Mouse (Mus musculus) heart, adult 2 months (tissue): Measurements from ENCODE around the gene Sspo. TPM values are rescaled to one million over a fixed set of nuclear protein-coding genes. Genes with fewer than 3 reads are reported as not detected.

Experiments
- DNase-seq, 2 experiments: peaks; one replicate each; pipeline ENCODE4 v3.0.0; 2021
- H3K27ac ChIP-seq: fragments of 200-600 bp; 2 replicates; pipeline ENCODE4 v1.8.1; 2022
- H3K27me3 ChIP-seq: fragments of 200-500 bp; 2 replicates; pipeline ENCODE4 v1.6.1; 2012; ENCODE audit warnings: mild to moderate bottlenecking, low read length, inconsistent platforms, mixed read lengths; ENCODE audit not compliant: control insufficient read depth, insufficient read depth
- H3K36me3 ChIP-seq: fragments of 200-500 bp; 2 replicates; pipeline ENCODE4 v1.6.1; 2012; ENCODE audit warnings: low read length, inconsistent platforms; ENCODE audit not compliant: control insufficient read depth, insufficient read depth
- H3K4me1 ChIP-seq: fragments of 200-500 bp; 2 replicates; pipeline ENCODE4 v1.6.1; 2011; ENCODE audit warnings: low read length; ENCODE audit not compliant: control insufficient read depth, insufficient read depth
- H3K4me3 ChIP-seq: fragments of 200-600 bp; 2 replicates; pipeline ENCODE4 v1.8.1; 2022
- H3K79me2 ChIP-seq: fragments of 200-500 bp; replicated peaks from 2 replicates; pipeline ENCODE4 v1.6.1; 2012; ENCODE audit warnings: mild to moderate bottlenecking, inconsistent platforms, low read length, moderate library complexity, mixed read lengths; ENCODE audit not compliant: control insufficient read depth, insufficient read depth
- H3K9ac ChIP-seq: fragments of 200-500 bp; 2 replicates; pipeline ENCODE4 v1.6.1; 2012; ENCODE audit warnings: low read depth, mild to moderate bottlenecking, control low read depth, inconsistent platforms, low read length, mixed read lengths
- CTCF ChIP-seq: fragments of 200-600 bp; IDR thresholded peaks from 2 replicates; pipeline ENCODE4 v1.8.1; 2022; ENCODE audit warnings: antibody characterized with exemption, mild to moderate bottlenecking, moderate library complexity
- EP300 ChIP-seq: fragments of 200-500 bp; IDR thresholded peaks from 2 replicates; pipeline ENCODE4 v1.6.1; 2011; ENCODE audit warnings: low read depth, low read length, control low read depth; ENCODE audit not compliant: insufficient read depth
- POLR2A ChIP-seq: fragments of 200-500 bp; IDR thresholded peaks from 2 replicates; pipeline ENCODE4 v1.6.1; 2011; ENCODE audit warnings: mild to moderate bottlenecking, low read depth, low read length, control low read depth; ENCODE audit not compliant: insufficient read depth
- WGBS: fragments of 180-500 bp; shearing (Covaris S2); methylation state at CpG from one replicate; pipeline ENCODE4 v1.1.7; 2018; 5-methylcytosine and 5-hydroxymethylcytosine counted together
- intact Hi-C: fragments of 180-260 bp; cut with DNase I; formaldehyde crosslinking; loops from one replicate; pipeline ENCODE4 v1.15.1; 2025
- polyA plus RNA-seq: library from polyadenylated mRNA; depleted of rRNA; stranded (reverse); fragments of >200 nt; gene quantifications from 2 replicates; pipeline ENCODE4 v1.2.3, GENCODE M21; 2012
- total RNA-seq, 2 experiments: library from RNA; stranded (reverse); gene quantifications; 2 replicates each; pipeline ENCODE4 v1.2.3; 2021

Gene Sspo
- total and polyA plus RNA-seq, 3 experiments = 0.18 to 1.7 (median 0.47) TPM

DNA sequence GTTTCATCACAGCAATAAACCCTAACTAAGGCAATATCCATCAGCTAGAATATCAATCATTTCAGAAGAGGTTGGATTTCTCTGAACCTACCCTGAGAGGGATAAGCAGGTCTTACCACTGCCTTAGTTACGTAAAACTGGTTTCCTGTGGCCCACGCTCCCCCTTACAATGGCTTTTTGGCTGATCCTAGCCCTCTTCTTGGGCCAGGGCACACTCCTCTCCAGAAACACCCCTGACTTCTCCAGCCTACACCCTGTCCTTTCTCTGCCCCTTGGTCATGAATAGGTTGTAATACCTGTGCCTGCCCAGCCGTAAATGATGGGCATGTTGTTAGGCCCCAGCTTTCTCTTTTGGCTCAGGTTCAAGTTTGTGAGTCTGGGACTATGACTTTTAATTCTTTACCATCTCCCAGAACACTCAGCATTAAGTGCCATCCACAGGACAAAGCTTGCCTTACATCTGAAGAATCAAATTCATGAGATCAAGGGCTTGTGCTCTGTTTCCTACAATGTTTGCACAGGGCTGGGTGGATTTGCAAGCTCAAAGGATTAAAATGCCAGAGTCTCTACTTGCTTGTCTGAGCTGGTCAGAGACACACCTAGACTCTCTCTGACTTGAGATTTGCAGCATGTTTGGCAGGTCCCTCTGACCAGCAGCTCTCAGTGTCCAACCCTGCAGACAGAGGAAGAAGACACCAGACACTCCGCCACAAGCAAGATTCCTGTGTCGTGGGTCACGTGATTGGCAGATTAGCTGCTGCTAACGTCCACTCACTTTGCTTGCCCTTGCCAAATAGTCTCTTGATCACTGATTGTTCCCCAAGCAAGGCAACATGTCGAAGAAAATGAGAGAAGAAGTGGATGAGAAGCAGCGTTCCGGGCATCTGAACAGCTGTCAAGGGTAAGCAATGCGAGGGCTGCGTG, 14.9 kb upstream of the Sspo start:
- intact Hi-C loops = no loop called here
- H3K4me1 ChIP-seq = peaks cover 3% of the 10 kb centered on the region
- TF ChIP-seq POLR2A (no peak), CTCF (no peak), EP300 (no peak)
- no peaks in the 10 kb centered on the region for H3K27me3 ChIP-seq
- H3K36me3 ChIP-seq = no peaks in the 10 kb centered on the region
- no peak overlapping the region for H3K27ac ChIP-seq
- H3K4me3 ChIP-seq = no peak overlapping the region
- no peak overlapping the region for H3K9ac ChIP-seq
- DNase-seq = no peak
- H3K79me2 ChIP-seq = no peaks in the 10 kb centered on the region
- WGBS = 34% methylated on average over 12 of the region's 12 CpGs

DNA sequence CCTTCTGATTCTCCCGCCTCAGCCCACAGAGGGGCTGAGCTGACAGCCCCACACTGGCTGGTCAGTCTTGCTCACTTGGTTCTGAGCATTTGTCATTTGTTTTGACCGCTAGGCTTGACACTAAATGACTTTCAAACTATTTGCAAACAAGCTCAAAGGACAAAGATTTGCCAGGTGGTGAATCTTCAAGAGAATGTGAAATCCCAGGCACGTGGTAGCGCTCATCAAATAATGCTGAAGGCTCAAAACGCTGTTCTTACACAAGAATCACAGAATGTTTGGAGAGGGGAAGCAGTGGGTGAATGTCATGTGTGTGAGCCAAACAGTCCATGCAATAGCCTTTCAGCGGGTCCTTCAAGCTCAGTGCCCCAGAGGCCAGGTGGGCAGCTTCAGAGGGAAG, 13.4 kb upstream of the Sspo start:
- Histone ChIP-seq H3K27me3 (no peaks in the 10 kb centered on the region), H3K27ac (no peak overlapping the region), H3K79me2 (no peaks in the 10 kb centered on the region), H3K4me3 (no peak overlapping the region), H3K9ac (no peak overlapping the region), H3K4me1 (peaks cover 3% of the 10 kb centered on the region), H3K36me3 (no peaks in the 10 kb centered on the region)
- intact Hi-C loops = no loop called here
- DNase-seq = no peak
- 77% methylated on average over 6 of the region's 6 CpGs for WGBS
- TF ChIP-seq CTCF (no peak), EP300 (no peak), POLR2A (no peak)

GRCm38 (mm10) chr6:48435111-48435510, 12.9 kb upstream of the Sspo start:
- Histone ChIP-seq H3K27ac (no peak overlapping the region), H3K27me3 (no peaks in the 10 kb centered on the region), H3K4me1 (peaks cover 3% of the 10 kb centered on the region), H3K9ac (no peak overlapping the region), H3K36me3 (no peaks in the 10 kb centered on the region), H3K4me3 (no peak overlapping the region), H3K79me2 (no peaks in the 10 kb centered on the region)
- 40% methylated on average over 5 of the region's 5 CpGs for WGBS
- intact Hi-C loops = no loop called here
- TF ChIP-seq POLR2A = no peak
- TF ChIP-seq CTCF = no peak
- no peak for TF ChIP-seq EP300
- no peak for DNase-seq

DNA sequence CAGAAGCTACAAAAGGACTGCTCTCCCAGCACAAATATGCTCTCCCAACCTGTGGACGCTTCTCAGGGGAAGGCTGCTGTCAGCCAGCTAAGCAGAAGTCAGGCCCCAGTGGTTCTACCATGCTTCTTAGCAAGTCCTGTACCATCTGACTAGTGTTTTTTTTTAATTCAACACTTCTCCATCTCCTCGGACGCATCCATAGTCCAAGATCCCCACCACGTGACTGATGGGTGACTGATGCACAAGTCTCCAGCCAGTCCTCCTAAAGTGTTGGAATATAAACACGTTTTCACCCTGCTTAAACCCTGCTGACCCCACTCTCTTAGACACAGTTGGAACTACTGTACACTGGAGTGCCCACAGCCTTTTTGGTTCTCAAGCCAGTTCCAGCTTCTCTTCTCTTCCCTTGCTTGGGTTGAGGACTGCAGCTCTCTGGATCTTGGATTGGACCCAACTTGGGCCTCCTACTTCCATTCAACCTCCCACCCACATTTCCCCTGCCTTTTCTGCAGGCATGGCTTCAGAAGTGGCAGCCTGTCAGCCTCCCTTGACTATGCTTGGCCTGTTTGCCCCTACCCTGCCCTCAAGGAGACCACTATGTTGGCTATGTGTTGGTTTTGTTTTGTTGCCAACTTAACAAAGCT, 12.2 kb upstream of the Sspo start:
- intact Hi-C loops = no loop called here
- 72% methylated on average over 5 of the region's 5 CpGs for WGBS
- Histone ChIP-seq H3K4me3 (no peak overlapping the region), H3K9ac (no peak overlapping the region), H3K36me3 (no peaks in the 10 kb centered on the region), H3K27me3 (no peaks in the 10 kb centered on the region), H3K79me2 (no peaks in the 10 kb centered on the region), H3K27ac (no peak overlapping the region), H3K4me1 (peaks cover 3% of the 10 kb centered on the region)
- no peak for DNase-seq
- TF ChIP-seq EP300 (no peak), POLR2A (no peak), CTCF (no peak)

DNA sequence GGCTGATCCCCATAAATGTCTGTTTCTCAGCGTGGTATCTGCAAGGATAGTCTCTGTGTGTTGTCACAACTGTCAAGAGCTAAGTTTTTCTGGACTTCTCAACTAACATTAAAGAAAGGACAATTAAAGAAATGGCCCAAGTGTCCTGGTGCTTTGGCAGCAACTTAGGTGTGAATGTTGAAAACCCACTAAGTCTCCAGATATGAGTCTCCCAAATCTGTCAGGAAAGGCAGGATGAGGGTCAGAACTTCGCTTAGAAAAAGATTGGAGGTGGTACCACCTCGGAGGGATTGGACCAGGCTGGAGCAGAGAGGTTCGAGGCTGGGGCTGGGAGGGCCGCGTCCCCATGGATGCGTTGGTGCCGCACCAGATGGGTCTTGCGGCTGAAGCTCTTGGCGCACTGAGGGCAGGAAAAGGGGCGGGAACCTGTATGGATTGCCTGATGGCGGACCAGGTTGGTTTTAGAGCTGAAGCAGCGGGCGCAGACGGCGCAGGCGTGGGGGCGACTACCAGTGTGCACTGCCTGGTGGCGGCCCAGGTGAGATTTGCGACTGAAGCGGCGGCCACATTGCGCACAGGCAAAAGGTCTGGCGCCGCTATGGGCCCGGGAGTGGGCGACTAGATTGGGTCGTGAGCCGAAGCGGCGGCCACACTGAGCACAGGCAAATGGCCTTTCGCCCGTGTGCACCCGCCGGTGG, 10.2 kb upstream of the Sspo start:
- Histone ChIP-seq H3K4me1 (peaks cover 3% of the 10 kb centered on the region), H3K79me2 (no peaks in the 10 kb centered on the region), H3K4me3 (no peak overlapping the region), H3K36me3 (no peaks in the 10 kb centered on the region), H3K27me3 (no peaks in the 10 kb centered on the region), H3K27ac (no peak overlapping the region), H3K9ac (no peak overlapping the region)
- WGBS = 87% methylated on average over 35 of the region's 35 CpGs
- DNase-seq = no peak
- TF ChIP-seq EP300 = no peak
- TF ChIP-seq CTCF = no peak
- TF ChIP-seq POLR2A = no peak
- intact Hi-C loops = no loop called here
